In the genomic region with DNA sequence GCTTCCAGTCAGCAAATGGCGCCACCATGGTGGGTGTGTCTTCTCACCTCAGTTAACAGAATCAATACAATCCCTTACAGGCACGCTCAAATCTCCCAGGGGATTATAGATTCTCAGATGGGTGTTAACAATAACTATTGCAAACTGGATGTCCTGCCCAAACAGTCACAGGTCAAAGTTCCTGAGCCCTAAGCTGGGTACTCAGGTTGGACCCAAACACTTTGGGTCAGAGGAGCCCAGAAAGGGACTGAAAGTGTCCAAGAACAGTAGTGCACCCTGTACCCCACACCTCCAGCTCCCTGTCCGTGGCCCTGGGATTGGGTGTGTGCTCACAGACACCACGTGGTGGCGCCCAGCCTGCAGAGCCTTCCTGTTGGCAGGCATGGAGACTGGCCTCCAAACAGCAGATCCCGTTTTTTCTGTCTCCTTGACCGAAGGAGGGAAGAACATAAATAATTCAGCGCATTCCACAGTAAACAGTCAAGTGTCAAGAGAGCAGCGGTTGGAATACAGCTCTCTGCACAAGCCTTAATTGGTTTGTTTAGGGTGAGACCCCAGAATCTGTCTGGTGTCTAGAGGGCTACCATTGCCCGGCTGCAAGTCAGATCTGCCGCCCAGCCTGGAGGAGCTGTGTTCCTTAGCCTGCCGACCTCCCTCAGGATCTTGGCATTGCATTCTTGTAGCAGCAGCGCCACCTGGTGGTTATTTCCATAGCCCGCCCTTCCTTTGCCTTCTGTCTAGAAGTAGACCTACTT, we compare ENCODE assay signal across 9 mouse cellular contexts. TPM values are rescaled to one million over a fixed set of nuclear protein-coding genes. Genes with fewer than 3 reads are reported as not detected.
A peak's percentile ranks its signal among the peaks of the same experiment; 100 is the strongest.
DNase-seq lines count a peak whose midpoint lies in the region; ATAC-seq and TF ChIP-seq lines count a peak whose summit lies in the region.
"Had no signal": no experiment of that assay in that cellular context is flagged by ENCODE, and none has a peak within 500 bp of the region (broad histone marks: within the 10 kb centered on the region; RNA-seq: fewer than 3 reads in every experiment).

No protein-coding gene starts in this region.

- H3K4me1 ChIP-seq in forebrain, embryonic 10.5 days: peaks cover 10% of the 10 kb centered on the region
- H3K4me1 ChIP-seq in heart, embryonic 15.5 days (replicated peaks): peaks cover 14% of the 10 kb centered on the region
- H3K4me1 ChIP-seq in liver, embryonic 13.5 days (replicated peaks): no peaks in the 10 kb centered on the region
- peaks cover 5% of the 10 kb centered on the region for H3K4me1 ChIP-seq in stomach, embryonic 15.5 days

- H3K9ac ChIP-seq in heart, embryonic 15.5 days: peak overlapping the region; percentile 15
- no peak overlapping the region for H3K9ac ChIP-seq in liver, embryonic 13.5 days
- no peak overlapping the region for H3K9ac ChIP-seq in stomach, embryonic 15.5 days

- no peak overlapping the region for H3K4me3 ChIP-seq in C2C12 (ENCODE audit: insufficient read depth, poor library complexity, severe bottlenecking)
- H3K4me3 ChIP-seq in forebrain, embryonic 10.5 days: peak overlapping the region; percentile 39
- peak overlapping the region; percentile 36 for H3K4me3 ChIP-seq in heart, embryonic 15.5 days
- H3K4me3 ChIP-seq in liver, embryonic 13.5 days (replicated peaks): no peak overlapping the region
- peak overlapping the region; percentile 24 for H3K4me3 ChIP-seq in stomach, embryonic 15.5 days (replicated peaks)
- H3K4me3 ChIP-seq: erythroblast, embryonic 14.5 days had no signal

- WGBS in forebrain, embryonic 10.5 days: 17% methylated on average over 14 of the region's 14 CpGs
- 11% methylated on average over 14 of the region's 14 CpGs for WGBS in heart, embryonic 15.5 days
- WGBS in liver, embryonic 13.5 days (ENCODE audit: insufficient replicate concordance): 14% methylated on average over 14 of the region's 14 CpGs
- WGBS in stomach, embryonic 15.5 days: 10% methylated on average over 14 of the region's 14 CpGs

- peak; percentile 68; the same call in 1 of the 2 replicates for ATAC-seq in heart, embryonic 15.5 days (replicated peaks; ENCODE audit: insufficient number of reproducible peaks, insufficient read depth, low FRiP score, low read depth)
- no peak for ATAC-seq in liver, embryonic 13.5 days (ENCODE audit: low read depth)
- peak; percentile 78 for ATAC-seq in stomach, embryonic 15.5 days (ENCODE audit: insufficient read depth, low FRiP score, low read depth)

- peak overlapping the region; percentile 56 for H3K27ac ChIP-seq in forebrain, embryonic 10.5 days
- H3K27ac ChIP-seq in heart, embryonic 15.5 days: no peak overlapping the region
- no peak overlapping the region for H3K27ac ChIP-seq in liver, embryonic 13.5 days
- no peak overlapping the region for H3K27ac ChIP-seq in stomach, embryonic 15.5 days

- peak overlapping the region; percentile 65 for H3K4me2 ChIP-seq in heart, embryonic 15.5 days
- peak overlapping the region; percentile 35 for H3K4me2 ChIP-seq in liver, embryonic 13.5 days
- H3K4me2 ChIP-seq in stomach, embryonic 15.5 days: peak overlapping the region; percentile 53

- no peaks in the 10 kb centered on the region for H3K9me3 ChIP-seq in forebrain, embryonic 10.5 days
- no peaks in the 10 kb centered on the region for H3K9me3 ChIP-seq in heart, embryonic 15.5 days (replicated peaks)
- no peaks in the 10 kb centered on the region for H3K9me3 ChIP-seq in liver, embryonic 13.5 days (replicated peaks)
- H3K9me3 ChIP-seq in stomach, embryonic 15.5 days: no peaks in the 10 kb centered on the region

- H3K79me2 ChIP-seq in C2C12 (ENCODE audit: control insufficient read depth, insufficient read depth): no peaks in the 10 kb centered on the region

- H3K79me3 ChIP-seq in C2C12 (ENCODE audit: low read depth): no peaks in the 10 kb centered on the region

- peak; percentile 84 for TF ChIP-seq CTCF in C2C12 (IDR thresholded peaks at IDR 0.05; ENCODE audit: control insufficient read depth, insufficient read depth, insufficient read length)

- H3ac ChIP-seq in C2C12 (ENCODE audit: control insufficient read depth, insufficient read length, low read depth): no peak overlapping the region

- no peaks in the 10 kb centered on the region for H3K27me3 ChIP-seq in C2C12 (ENCODE audit: control insufficient read depth, insufficient read depth, insufficient read length)
- H3K27me3 ChIP-seq in forebrain, embryonic 10.5 days (ENCODE audit: poor library complexity, severe bottlenecking): no peaks in the 10 kb centered on the region
- H3K27me3 ChIP-seq in heart, embryonic 15.5 days: no peaks in the 10 kb centered on the region
- H3K27me3 ChIP-seq in liver, embryonic 13.5 days: no peaks in the 10 kb centered on the region
- H3K27me3 ChIP-seq in stomach, embryonic 15.5 days (replicated peaks): no peaks in the 10 kb centered on the region

- peak; percentile 51 for DNase-seq in brain, embryonic 18.5 days (ENCODE audit: low read depth, low spot score)
- peak; percentile 90 for DNase-seq in forebrain, embryonic 10.5 days (ENCODE audit: extremely low spot score, low spot score)
- peak; percentile 90 to 94 for DNase-seq in kidney, postnatal 25 days
- DNase-seq in liver, embryonic 13.5 days: peak; percentile 39
- DNase-seq in neural tube, embryonic 10.5 days (ENCODE audit: extremely low spot score, low spot score): peak; percentile 90

- H3K36me3 ChIP-seq in C2C12 (ENCODE audit: control insufficient read depth, insufficient read depth): no peaks in the 10 kb centered on the region
- H3K36me3 ChIP-seq in forebrain, embryonic 10.5 days (replicated peaks): no peaks in the 10 kb centered on the region
- H3K36me3 ChIP-seq in heart, embryonic 15.5 days: no peaks in the 10 kb centered on the region
- no peaks in the 10 kb centered on the region for H3K36me3 ChIP-seq in liver, embryonic 13.5 days
- no peaks in the 10 kb centered on the region; the same call in 1 of the 2 replicates for H3K36me3 ChIP-seq in stomach, embryonic 15.5 days

TF ChIP-seq in C2C12, 6 proteins besides CTCF, POLR2A, EP300 and RAD21:
- TF ChIP-seq CEBPB (IDR thresholded peaks at IDR 0.05; ENCODE audit: low read depth) (no peak), FOSL1 (IDR thresholded peaks at IDR 0.05; ENCODE audit: insufficient read depth, low read length, poor library complexity, severe bottlenecking) (no peak), USF1 (IDR thresholded peaks at IDR 0.05; ENCODE audit: low read depth) (peak; percentile 34), MYOG (IDR thresholded peaks at IDR 0.05; ENCODE audit: control insufficient read depth, extremely low read depth, insufficient read length) (no peak), MAX (IDR thresholded peaks at IDR 0.05) (peak; percentile 33), MYOD1 (IDR thresholded peaks at IDR 0.05; ENCODE audit: control insufficient read depth, insufficient read length, low read depth) (no peak)

RNA-seq across cellular contexts. Expression of gene Zfp354c, which starts 58.4 kb away (rescaled TPM):
- polyA plus RNA-seq in C2C12 (2012; fragmentation: generic; extraction: Trizol): 1.6 TPM
- polyA plus RNA-seq in forebrain, embryonic 10.5 days (2016; fragmentation: Nextera tagmentation; extraction: Ambion mirVana): 31.1 and 31.5 TPM in 2 replicates
- polyA plus RNA-seq in heart, embryonic 15.5 days (2015; fragmentation: Nextera tagmentation; extraction: Ambion mirVana): 11.5 and 14.1 TPM in 2 replicates
- 1.7 TPM in 2 replicates for polyA plus RNA-seq in liver, embryonic 13.5 days (2015; fragmentation: Nextera tagmentation; extraction: Ambion mirVana)
- 19.8 and 22.0 TPM in 2 replicates for polyA plus RNA-seq in stomach, embryonic 15.5 days (2015; fragmentation: Nextera tagmentation; extraction: Ambion mirVana)
- polyA plus RNA-seq: erythroblast, embryonic 14.5 days had no signal

Comparison
In these comparisons a context has a peak if more than half of its experiments do, and no peak if none do; other contexts are left out.
1. H3K4me3 ChIP-seq: peak in forebrain, embryonic 10.5 days (single experiment), heart, embryonic 15.5 days (single experiment) and stomach, embryonic 15.5 days (single experiment); none in C2C12 (single experiment) and liver, embryonic 13.5 days (single experiment).
2. DNase-seq: peak in every context shown above with its lines; median percentile 92 in kidney, postnatal 25 days; 90 in forebrain, embryonic 10.5 days; 90 in neural tube, embryonic 10.5 days; 51 in brain, embryonic 18.5 days; 39 in liver, embryonic 13.5 days.
3. Peak in every context shown above with its lines, with median percentiles within 50 percentile points of each other: H3K4me2 ChIP-seq.